In genomic region chr4:134392595-134392994, GRCm38 (mm10) we compare ENCODE assay signal across 11 mouse cellular contexts. TPM values are rescaled to one million over a fixed set of nuclear protein-coding genes. Genes with fewer than 3 reads are reported as not detected.
DNase-seq lines count a peak whose midpoint lies in the region; ATAC-seq and TF ChIP-seq lines count a peak whose summit lies in the region.
"Had no signal": no experiment of that assay in that cellular context is flagged by ENCODE, and none has a peak within 500 bp of the region (broad histone marks: within the 10 kb centered on the region; RNA-seq: fewer than 3 reads in every experiment).

No protein-coding gene starts in this region.

- H3K9me3 ChIP-seq in hindbrain, embryonic 10.5 days: peaks cover 9% of the 10 kb centered on the region; the same call in 1 of the 2 replicates
- H3K9me3 ChIP-seq in hindbrain, embryonic 12.5 days (replicated peaks): no peaks in the 10 kb centered on the region
- H3K9me3 ChIP-seq in MEL (replicated peaks; ENCODE audit: insufficient read depth, low read length): no peaks in the 10 kb centered on the region
- no peaks in the 10 kb centered on the region for H3K9me3 ChIP-seq in lung, embryonic 14.5 days (ENCODE audit: low read depth, low read length)
- H3K9me3 ChIP-seq in intestine, postnatal 0 days (ENCODE audit: control insufficient read depth): no peaks in the 10 kb centered on the region

- H3K9ac ChIP-seq in hindbrain, embryonic 12.5 days: no peak overlapping the region
- no peak overlapping the region for H3K9ac ChIP-seq in MEL (ENCODE audit: control insufficient read depth, low read depth, low read length, poor library complexity, severe bottlenecking)
- no peak overlapping the region for H3K9ac ChIP-seq in lung, embryonic 14.5 days
- H3K9ac ChIP-seq in intestine, postnatal 0 days (ENCODE audit: low read depth, low read length): no peak overlapping the region

- H3K4me1 ChIP-seq in hindbrain, embryonic 10.5 days (replicated peaks): peaks cover 25% of the 10 kb centered on the region
- peaks cover 16% of the 10 kb centered on the region for H3K4me1 ChIP-seq in hindbrain, embryonic 12.5 days
- H3K4me1 ChIP-seq in MEL (ENCODE audit: control insufficient read depth in 1 of 2, insufficient read depth in 2 of 2, low read length in 2 of 2): peaks cover 0 to 6% of the 10 kb centered on the region in 2 experiments; a peak in 2 of 4 replicates
- no peaks in the 10 kb centered on the region for H3K4me1 ChIP-seq in lung, embryonic 14.5 days (ENCODE audit: insufficient read depth)
- H3K4me1 ChIP-seq in intestine, postnatal 0 days (replicated peaks; ENCODE audit: control insufficient read depth, insufficient read depth, low read length): no peaks in the 10 kb centered on the region; the same call in 1 of the 2 replicates

- H3K79me2 ChIP-seq in MEL (ENCODE audit: control insufficient read depth, insufficient read depth, low read length, poor library complexity): no peaks in the 10 kb centered on the region; the same call in 1 of the 2 replicates

- TF ChIP-seq POLR2A in MEL (IDR thresholded peaks at IDR 0.05; ENCODE audit: control insufficient read depth in 1 of 2, insufficient read depth in 1 of 2, low read depth in 1 of 2, low read length in 2 of 2, poor library complexity in 1 of 2): no peak

- H3K27me3 ChIP-seq in hindbrain, embryonic 10.5 days (ENCODE audit: insufficient read depth, poor library complexity, severe bottlenecking): no peaks in the 10 kb centered on the region
- no peaks in the 10 kb centered on the region for H3K27me3 ChIP-seq in hindbrain, embryonic 12.5 days
- no peaks in the 10 kb centered on the region for H3K27me3 ChIP-seq in MEL (ENCODE audit: control insufficient read depth in 1 of 2, insufficient read depth in 2 of 2, low read length in 2 of 2)
- H3K27me3 ChIP-seq in lung, embryonic 14.5 days (ENCODE audit: insufficient read depth, low read length): no peaks in the 10 kb centered on the region
- no peaks in the 10 kb centered on the region for H3K27me3 ChIP-seq in intestine, postnatal 0 days (replicated peaks; ENCODE audit: control insufficient read depth, insufficient read depth, low read length)

- H3K4me2 ChIP-seq in hindbrain, embryonic 12.5 days (replicated peaks): no peak overlapping the region; the same call in 1 of the 2 replicates
- peak overlapping the region; percentile 32; the same call in 1 of the 2 replicates for H3K4me2 ChIP-seq in lung, embryonic 14.5 days
- H3K4me2 ChIP-seq in intestine, postnatal 0 days (replicated peaks; ENCODE audit: low read depth): no peak overlapping the region

- H3K4me3 ChIP-seq in hindbrain, embryonic 10.5 days: 0 out of 2 replicates have a peak overlapping the region, but pooled peaks have one; percentile 16
- H3K4me3 ChIP-seq in hindbrain, embryonic 12.5 days: no peak overlapping the region
- H3K4me3 ChIP-seq in MEL (ENCODE audit: control insufficient read depth in 1 of 2, insufficient read depth in 1 of 2, low read depth in 2 of 2, low read length in 2 of 2): no peak overlapping the region
- H3K4me3 ChIP-seq in lung, embryonic 14.5 days (ENCODE audit: low read depth, low read length): no peak overlapping the region
- no peak overlapping the region for H3K4me3 ChIP-seq in intestine, postnatal 0 days (ENCODE audit: low read depth, low read length)

- ATAC-seq in hindbrain, embryonic 12.5 days (ENCODE audit: low FRiP score): no peak
- ATAC-seq in lung, embryonic 14.5 days (ENCODE audit: insufficient read depth): no peak
- no peak for ATAC-seq in erythroblast, adult 5-6 weeks (replicated peaks; ENCODE audit: low FRiP score, poor library complexity, severe bottlenecking)
- ATAC-seq in intestine, postnatal 0 days: no peak

- H3K27ac ChIP-seq in hindbrain, embryonic 10.5 days: no peak overlapping the region
- H3K27ac ChIP-seq in hindbrain, embryonic 12.5 days: no peak overlapping the region
- no peak overlapping the region for H3K27ac ChIP-seq in MEL (ENCODE audit: control insufficient read depth, low read depth, low read length)
- H3K27ac ChIP-seq in lung, embryonic 14.5 days (ENCODE audit: low read depth): no peak overlapping the region
- H3K27ac ChIP-seq in intestine, postnatal 0 days (ENCODE audit: low read depth, low read length): no peak overlapping the region

- no peak for DNase-seq in hindbrain, embryonic 10.5 days (ENCODE audit: low spot score)
- DNase-seq in A20 (ENCODE audit: low read depth, low spot score): peak; percentile 35
- peak; percentile 76 for DNase-seq in MEL (ENCODE audit: low read depth, low spot score)
- DNase-seq in lung, embryonic 14.5 days: peak; percentile 79
- no peak for DNase-seq in cerebellum, postnatal 25 days
- DNase-seq: cerebellum, adult 18-20 months; right cerebral cortex, postnatal 25 days had no signal

- TF ChIP-seq RAD21 in MEL (IDR thresholded peaks at IDR 0.05; ENCODE audit: low read depth, low read length): no peak

- TF ChIP-seq EP300 in MEL (IDR thresholded peaks at IDR 0.05; ENCODE audit: low read depth in 1 of 2, low read length in 2 of 2): no peak

- no peak for TF ChIP-seq CTCF in MEL (IDR thresholded peaks at IDR 0.05 in 2 of 3, conservative IDR thresholded peaks at IDR 0.05 in 1 of 3; ENCODE audit: control insufficient read depth in 1 of 3, insufficient read depth in 1 of 3, low read depth in 2 of 3, low read length in 3 of 3, poor library complexity in 1 of 3, severe bottlenecking in 1 of 3)
- TF ChIP-seq CTCF in lung, embryonic 14.5 days (IDR thresholded peaks at IDR 0.05; ENCODE audit: low read depth): no peak
- TF ChIP-seq CTCF in intestine, postnatal 0 days (IDR thresholded peaks at IDR 0.05; ENCODE audit: low read depth): no peak

- 16% methylated on average over 8 of the region's 8 CpGs for WGBS in hindbrain, embryonic 10.5 days
- 16% methylated on average over 8 of the region's 8 CpGs for WGBS in hindbrain, embryonic 12.5 days
- WGBS in lung, embryonic 14.5 days: 11% methylated on average over 8 of the region's 8 CpGs
- 13% methylated on average over 8 of the region's 8 CpGs for WGBS in intestine, postnatal 0 days

- no peaks in the 10 kb centered on the region for H3K36me3 ChIP-seq in hindbrain, embryonic 10.5 days
- H3K36me3 ChIP-seq in hindbrain, embryonic 12.5 days: no peaks in the 10 kb centered on the region
- no peaks in the 10 kb centered on the region for H3K36me3 ChIP-seq in MEL (ENCODE audit: control insufficient read depth in 1 of 2, insufficient read depth in 2 of 2, low read length in 2 of 2)
- no peaks in the 10 kb centered on the region for H3K36me3 ChIP-seq in lung, embryonic 14.5 days (ENCODE audit: insufficient read depth)
- no peaks in the 10 kb centered on the region for H3K36me3 ChIP-seq in intestine, postnatal 0 days (ENCODE audit: control insufficient read depth, insufficient read depth)

TF ChIP-seq in MEL, 35 proteins besides CTCF, POLR2A, EP300 and RAD21:
- TF ChIP-seq ZMIZ1 (IDR thresholded peaks at IDR 0.05; ENCODE audit: low read depth, low read length) (no peak), ELF1 (IDR thresholded peaks at IDR 0.05; ENCODE audit: low read depth, low read length) (no peak), JUND (IDR thresholded peaks at IDR 0.05; ENCODE audit: low read depth, low read length) (peak; percentile 73; the same call in 1 of the 2 replicates)
TF ChIP-seq in MEL: peak in this region for 1.

RNA-seq across cellular contexts. Expression of gene Pafah2, which starts 3.5 kb away (rescaled TPM):
- 7.9 and 9.5 TPM in 2 replicates for polyA plus RNA-seq in hindbrain, embryonic 10.5 days (2016; fragmentation: Nextera tagmentation; extraction: Ambion mirVana)
- polyA plus RNA-seq in hindbrain, embryonic 12.5 days (2016; fragmentation: Nextera tagmentation; extraction: Ambion mirVana): 9.2 and 10.7 TPM in 2 replicates
- total RNA-seq in MEL (2012; rRNA removed): 6.0 TPM in 2 replicates
- polyA plus RNA-seq in MEL (2012; ENCODE audit: insufficient read depth in 1 of 2, insufficient read length in 2 of 2, low read depth in 1 of 2, low replicate concordance in 2 of 2, missing spikeins in 1 of 2): 10 to 100 TPM in 1 of 2 experiments, not detected in 1; 10.6 TPM
- polyA plus RNA-seq in lung, embryonic 14.5 days (2014; fragmentation: Nextera tagmentation; extraction: Ambion mirVana): 10.5 and 12.2 TPM in 2 replicates
- 3.1 and 3.3 TPM in 2 replicates for total RNA-seq in erythroblast, adult 5-6 weeks (2015; ENCODE audit: low replicate concordance)
- 1.5 and 3.9 TPM in 2 replicates for total RNA-seq in erythroblast, adult 5-6 weeks (2017; ENCODE audit: low replicate concordance)
- 39.8 and 49.2 TPM in 2 replicates for polyA plus RNA-seq in intestine, postnatal 0 days (2015; fragmentation: Nextera tagmentation; extraction: Ambion mirVana)

RNA-seq across cellular contexts. Expression of gene Extl1, which starts 8.9 kb away (rescaled TPM):
- 0.25 and 0.63 TPM in 2 replicates for polyA plus RNA-seq in hindbrain, embryonic 10.5 days (2016; fragmentation: Nextera tagmentation; extraction: Ambion mirVana)
- 1.2 and 1.7 TPM in 2 replicates for polyA plus RNA-seq in hindbrain, embryonic 12.5 days (2016; fragmentation: Nextera tagmentation; extraction: Ambion mirVana)
- total RNA-seq in MEL (2012; rRNA removed): 0.03 and 0.04 TPM in 2 replicates
- polyA plus RNA-seq in MEL (2012; ENCODE audit: insufficient read depth in 1 of 2, insufficient read length in 2 of 2, low read depth in 1 of 2, low replicate concordance in 2 of 2, missing spikeins in 1 of 2): under 1 TPM in 1 of 2 experiments, not detected in 1; 0.33 TPM
- polyA plus RNA-seq in lung, embryonic 14.5 days (2014; fragmentation: Nextera tagmentation; extraction: Ambion mirVana): 2.9 and 3.7 TPM in 2 replicates
- not detected in 2 replicates for total RNA-seq in erythroblast, adult 5-6 weeks (2015; ENCODE audit: low replicate concordance)
- 0.42 TPM in 1 of 2 replicates, not detected in the other for total RNA-seq in erythroblast, adult 5-6 weeks (2017; ENCODE audit: low replicate concordance)
- polyA plus RNA-seq in intestine, postnatal 0 days (2015; fragmentation: Nextera tagmentation; extraction: Ambion mirVana): 1.0 and 1.2 TPM in 2 replicates

RNA-seq across cellular contexts. Expression of gene Slc30a2, which starts 49.6 kb away (rescaled TPM):
- polyA plus RNA-seq in hindbrain, embryonic 10.5 days (2016; fragmentation: Nextera tagmentation; extraction: Ambion mirVana): 0.10 TPM in 1 of 2 replicates, not detected in the other
- not detected in 2 replicates for polyA plus RNA-seq in hindbrain, embryonic 12.5 days (2016; fragmentation: Nextera tagmentation; extraction: Ambion mirVana)
- total RNA-seq in MEL (2012; rRNA removed): 0.46 and 0.54 TPM in 2 replicates
- under 1 TPM in 1 of 2 experiments, not detected in 1; 0.39 TPM for polyA plus RNA-seq in MEL (2012; ENCODE audit: insufficient read depth in 1 of 2, insufficient read length in 2 of 2, low read depth in 1 of 2, low replicate concordance in 2 of 2, missing spikeins in 1 of 2)
- 0.05 TPM in 1 of 2 replicates, not detected in the other for polyA plus RNA-seq in lung, embryonic 14.5 days (2014; fragmentation: Nextera tagmentation; extraction: Ambion mirVana)
- not detected in 2 replicates for total RNA-seq in erythroblast, adult 5-6 weeks (2015; ENCODE audit: low replicate concordance)
- not detected in 2 replicates for total RNA-seq in erythroblast, adult 5-6 weeks (2017; ENCODE audit: low replicate concordance)
- 15.4 and 39.1 TPM in 2 replicates for polyA plus RNA-seq in intestine, postnatal 0 days (2015; fragmentation: Nextera tagmentation; extraction: Ambion mirVana)
- total RNA-seq: left cerebral cortex, postnatal 10 days had no signal

Comparison
In these comparisons a context has a peak if more than half of its experiments do, and no peak if none do; other contexts are left out.
1. DNase-seq: peak in A20 (single experiment), MEL (single experiment) and lung, embryonic 14.5 days (single experiment); none in hindbrain, embryonic 10.5 days (single experiment) and cerebellum, postnatal 25 days (0 of 2).
2. RNA of gene Slc30a2, which starts 49.6 kb away (polyA plus RNA-seq): 15.4 to 39.1 TPM in intestine, postnatal 0 days; 0.39 TPM in MEL, 0.10 TPM in hindbrain, embryonic 10.5 days, 0.05 TPM in lung, embryonic 14.5 days and not detected in hindbrain, embryonic 12.5 days; every median in the first group is over 10 times any median in the second.